Mouse (Mus musculus): ENCODE results near the gene Emc1. TPM values are rescaled to one million over a fixed set of nuclear protein-coding genes. Genes with fewer than 3 reads are reported as not detected.

The Emc1 gene
- total RNA-seq (2022): 10 to 100 TPM; 89.4 to 92.6 (median 91.1) TPM

DNA sequence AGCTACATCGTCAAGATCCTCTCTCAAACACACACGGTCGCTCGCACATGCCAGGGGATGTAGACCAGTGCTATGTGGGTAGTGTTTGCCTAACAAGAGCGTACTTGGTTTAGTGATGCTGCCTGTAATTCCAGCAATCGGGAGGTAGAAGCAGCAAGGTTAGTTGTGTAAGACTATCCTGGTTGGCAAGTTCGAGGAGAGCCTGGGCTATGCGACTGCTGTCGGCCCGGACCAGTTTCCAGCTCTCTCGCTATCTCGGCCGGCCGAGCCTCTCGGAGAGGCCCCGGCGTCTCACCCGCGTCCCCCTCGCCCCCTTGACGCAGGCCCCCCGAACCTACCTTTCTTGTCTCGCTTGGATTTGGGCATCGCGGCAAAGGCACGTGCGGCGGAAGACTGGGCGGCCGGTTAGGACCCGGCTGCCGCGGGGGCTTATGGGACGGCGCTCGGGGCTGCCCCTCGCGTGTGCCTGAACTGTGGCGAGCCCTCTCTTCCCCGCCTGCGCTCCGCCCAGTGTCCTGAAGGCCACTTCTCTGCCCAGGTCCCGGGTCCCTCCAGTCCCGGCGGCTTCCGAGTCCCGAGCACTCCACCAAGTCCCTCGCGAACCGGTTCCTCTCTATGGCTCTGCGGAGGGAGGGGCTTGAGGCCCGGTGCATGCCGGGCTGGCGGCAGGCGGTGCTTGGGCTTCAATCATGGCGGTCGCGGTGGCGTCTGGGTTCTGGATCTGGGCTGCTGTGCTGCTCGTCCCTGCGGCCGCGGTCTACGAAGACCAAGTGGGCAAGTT lies at the start of gene Emc1, which contains the start of the genes Mrto4 and Ubr4:
TSS of gene Emc1 (plus strand) at position 657 of the 781 bp plus-strand sequence.
TSS of gene Mrto4 (minus strand) at position 646 of the 781 bp plus-strand sequence.
TSS of gene Ubr4 (plus strand) at position 679 of the 781 bp plus-strand sequence.
- DNase-seq (ENCODE audit: low spot score in 2 of 2): peak; percentile 76 to 84

DNA sequence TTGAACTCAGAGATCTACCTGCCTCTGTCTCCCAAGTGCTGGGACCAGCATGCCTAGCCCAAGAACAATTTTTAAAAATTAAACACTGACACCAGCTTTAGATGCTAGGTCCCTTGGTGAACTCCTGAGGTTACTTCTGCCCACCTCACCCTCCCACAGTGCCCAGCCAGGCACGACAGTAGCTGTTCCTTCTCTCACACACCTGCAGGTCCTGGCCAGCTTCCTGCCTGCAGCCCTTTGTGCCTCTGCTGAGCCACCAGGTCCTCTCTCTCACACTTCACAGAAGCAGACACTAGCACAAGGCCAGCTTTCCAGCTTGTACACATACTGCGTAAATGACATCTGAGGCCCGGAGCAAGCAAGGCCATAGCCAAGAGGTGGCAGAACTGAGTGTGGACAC lies 46.9 kb upstream of the Emc1 start:
- no peak for DNase-seq (ENCODE audit: low spot score in 2 of 2)

DNA sequence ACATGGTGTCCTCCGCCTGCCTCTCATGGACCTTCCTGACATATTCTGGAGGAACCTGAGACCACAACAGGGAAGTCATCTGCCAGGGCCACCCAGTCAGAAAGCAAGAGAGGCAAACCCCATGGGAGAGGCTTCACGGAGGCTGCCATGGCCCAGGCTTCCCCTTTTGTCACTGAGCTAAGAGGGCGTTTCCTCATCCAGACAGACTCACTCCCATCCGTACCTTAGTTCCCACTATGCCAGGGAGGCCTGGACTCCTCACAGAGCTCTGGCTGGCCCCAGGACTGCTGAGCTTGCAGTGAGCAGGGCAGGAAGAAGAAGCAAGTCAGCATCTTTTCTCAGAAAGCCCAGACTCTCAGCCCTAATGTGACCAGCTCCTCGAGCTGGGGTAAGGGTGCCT lies 44.5 kb upstream of the Emc1 start:
- DNase-seq (ENCODE audit: low spot score in 2 of 2): no peak

DNA sequence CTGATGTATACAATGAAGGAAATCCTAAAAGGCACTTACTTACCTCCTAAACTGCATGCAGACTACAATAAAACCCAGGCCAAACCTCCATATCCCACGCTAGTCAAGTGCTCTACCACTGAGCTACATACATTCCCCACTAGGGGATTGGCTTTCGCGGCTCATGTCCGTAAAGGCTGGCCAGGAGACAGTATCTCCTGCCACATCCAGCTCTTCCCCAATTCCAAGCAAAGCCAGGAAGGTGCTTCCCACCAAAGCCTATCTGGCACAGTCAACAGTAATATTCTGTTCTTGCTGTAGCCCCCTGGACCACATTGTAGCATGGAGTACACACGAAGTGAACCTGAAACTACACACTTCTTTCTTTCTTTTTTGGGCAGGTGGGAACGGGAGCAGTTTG lies 42.7 kb upstream of the Emc1 start:
- no peak for DNase-seq (ENCODE audit: low spot score in 2 of 2)

DNA sequence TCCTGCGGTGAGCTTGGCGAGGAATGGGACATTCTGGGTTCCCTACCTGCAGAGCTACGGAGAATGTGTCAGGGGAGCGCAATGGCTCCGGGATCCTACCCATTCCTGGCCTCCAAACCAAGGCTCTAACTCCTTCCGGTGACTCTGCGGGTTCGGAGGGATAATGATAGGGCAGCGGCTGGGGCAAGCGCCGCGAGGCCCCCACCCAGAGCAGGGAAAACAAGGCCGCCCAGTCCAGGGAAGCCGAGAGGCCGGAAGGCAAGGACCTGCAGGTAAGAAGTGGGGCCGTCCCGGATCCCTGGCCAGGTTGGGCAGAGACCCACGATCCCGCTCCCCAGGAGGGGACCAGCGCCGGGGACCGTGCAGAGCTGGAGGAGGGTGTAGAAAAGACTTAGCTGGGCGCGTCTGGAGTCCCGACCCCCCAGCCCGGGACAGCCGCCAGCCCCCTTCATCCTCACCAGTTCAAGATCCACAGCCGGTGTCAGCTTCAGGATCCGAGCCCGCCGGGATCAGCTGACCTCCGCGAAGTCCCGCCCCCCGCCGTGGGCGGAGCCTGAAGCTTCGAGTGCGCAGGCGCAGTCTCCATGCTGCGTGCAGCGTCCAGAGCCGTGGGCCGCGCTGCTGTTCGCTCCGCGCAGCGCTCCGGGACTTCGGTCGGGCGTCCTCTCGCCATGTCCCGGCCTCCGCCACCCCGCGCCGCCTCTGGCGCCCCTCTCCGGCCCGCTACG lies 42.1 kb upstream of the Emc1 start, which contains the start of the genes Pqlc2 and Akr7a5:
TSS of gene Pqlc2 (minus strand) at position 538 of the 728 bp plus-strand sequence.
TSS of gene Akr7a5 (plus strand) at position 574 of the 728 bp plus-strand sequence.
- DNase-seq (ENCODE audit: low spot score in 2 of 2): peak; percentile 95 to 96

DNA sequence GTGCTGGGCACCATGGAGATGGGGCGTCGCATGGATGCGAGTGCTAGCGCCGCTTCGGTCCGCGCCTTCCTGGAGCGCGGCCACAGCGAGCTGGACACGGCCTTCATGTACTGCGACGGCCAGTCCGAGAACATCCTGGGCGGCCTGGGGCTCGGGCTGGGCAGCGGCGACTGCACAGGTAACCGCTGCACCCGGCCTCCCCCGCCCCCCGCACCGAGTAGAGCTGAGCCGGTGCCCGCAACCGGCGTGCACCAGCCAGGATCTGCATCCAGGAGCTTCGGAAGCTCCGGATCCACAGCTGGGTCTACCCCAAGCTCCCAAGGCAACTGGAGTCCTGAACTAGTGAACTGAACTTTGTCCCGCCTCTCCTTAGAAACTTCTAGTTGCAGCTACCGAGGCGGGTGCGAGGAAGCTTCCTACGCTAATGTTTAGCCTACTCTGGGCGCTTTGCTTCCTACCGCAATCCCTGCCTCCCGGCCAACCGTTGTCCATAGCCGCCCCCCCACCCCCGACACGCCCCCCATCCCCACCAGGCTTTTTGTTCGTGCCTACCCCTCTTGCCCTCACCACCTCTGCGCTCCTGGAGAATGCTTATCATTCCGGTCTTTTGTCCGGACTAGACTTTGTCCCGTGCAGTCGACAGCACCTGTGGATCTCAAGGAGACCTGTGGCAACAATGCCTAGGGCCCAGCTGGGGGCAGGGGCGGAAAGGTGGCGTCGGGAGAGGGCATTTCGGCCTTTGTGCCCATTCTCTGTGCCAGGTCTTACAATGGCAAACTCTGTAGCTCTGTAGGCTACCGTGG lies 41.3 kb upstream of the Emc1 start:
- DNase-seq (ENCODE audit: low spot score in 2 of 2): no peak

DNA sequence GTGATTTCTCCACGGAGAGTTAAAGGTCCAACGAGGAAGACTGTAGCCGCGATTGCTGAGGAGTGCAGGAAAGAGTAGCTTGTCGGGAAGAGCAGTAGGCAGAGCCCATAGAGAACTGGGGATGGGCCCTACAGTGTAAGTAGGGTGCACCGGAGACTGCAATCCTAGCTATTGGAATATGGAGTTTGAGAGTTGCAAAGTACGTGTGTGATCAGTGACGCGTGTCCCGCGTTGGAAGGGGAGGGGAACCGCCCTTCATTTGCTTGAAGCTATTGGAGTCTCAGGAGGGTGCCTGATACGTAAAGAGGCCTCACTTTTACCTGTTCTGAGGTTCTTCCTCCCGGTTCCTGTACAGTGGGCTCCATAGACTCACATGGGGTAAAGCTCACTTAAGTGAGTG lies 40.7 kb upstream of the Emc1 start:
- no peak for DNase-seq (ENCODE audit: low spot score in 2 of 2)

DNA sequence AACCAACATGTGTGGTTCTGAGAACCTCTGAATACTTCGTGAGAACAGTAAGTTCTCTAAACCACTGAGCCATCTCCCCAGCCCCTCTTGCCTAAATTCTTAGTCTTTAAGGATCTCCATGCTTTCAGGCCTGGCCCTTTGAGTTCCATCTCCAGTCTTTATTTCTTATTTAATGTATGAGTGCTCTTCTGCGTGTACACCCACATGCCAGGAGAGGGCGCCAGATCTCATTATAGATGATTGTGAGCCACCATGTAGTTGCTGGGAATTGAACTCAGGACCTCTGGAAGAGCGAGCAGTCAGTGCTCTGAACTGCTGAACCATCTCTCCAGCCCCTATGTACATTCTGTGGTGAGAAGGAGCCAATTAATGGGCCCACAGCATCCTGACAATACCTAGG lies 39.8 kb upstream of the Emc1 start:
- no peak for DNase-seq (ENCODE audit: low spot score in 2 of 2)

DNA sequence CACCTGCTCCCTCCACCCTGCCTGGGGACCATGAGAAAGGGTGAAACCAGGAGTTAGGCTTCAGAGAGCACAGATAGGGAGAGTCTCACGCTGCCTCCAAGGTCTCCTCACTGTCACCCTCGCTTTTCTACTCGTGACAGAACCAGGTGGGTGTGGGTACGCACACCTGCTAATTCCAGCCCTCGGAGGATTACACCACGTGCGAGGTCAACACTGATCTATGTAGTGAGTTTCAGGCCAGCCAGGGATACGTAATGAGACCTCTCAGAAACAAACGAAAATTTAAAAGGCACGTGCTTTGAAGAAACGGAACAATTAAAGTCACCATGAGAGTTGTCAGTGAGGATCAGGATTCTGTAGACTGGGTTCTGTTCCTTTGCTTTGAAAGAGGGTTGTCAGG lies 33.9 kb upstream of the Emc1 start:
- DNase-seq (ENCODE audit: low spot score in 2 of 2): no peak

DNA sequence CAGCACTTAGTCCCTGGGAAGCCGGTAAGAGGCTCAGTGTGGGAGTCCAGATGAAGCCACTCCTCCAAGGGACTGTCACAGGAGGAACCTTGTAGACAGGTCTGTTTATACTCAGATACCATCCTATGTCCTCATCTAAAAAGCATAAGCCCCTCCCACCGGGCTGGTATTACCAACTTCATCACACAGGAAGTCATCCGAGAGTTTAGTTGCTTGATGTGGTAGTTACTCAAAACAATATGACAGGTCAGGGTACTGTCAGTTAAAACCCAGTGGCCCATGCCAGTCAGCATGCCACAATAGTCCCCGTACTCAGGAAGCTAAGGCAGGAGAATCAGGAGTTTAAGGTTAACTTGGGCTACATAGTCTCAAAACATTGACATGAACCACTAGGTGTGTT lies 32.6 kb upstream of the Emc1 start:
- DNase-seq (ENCODE audit: low spot score in 2 of 2): no peak

DNA sequence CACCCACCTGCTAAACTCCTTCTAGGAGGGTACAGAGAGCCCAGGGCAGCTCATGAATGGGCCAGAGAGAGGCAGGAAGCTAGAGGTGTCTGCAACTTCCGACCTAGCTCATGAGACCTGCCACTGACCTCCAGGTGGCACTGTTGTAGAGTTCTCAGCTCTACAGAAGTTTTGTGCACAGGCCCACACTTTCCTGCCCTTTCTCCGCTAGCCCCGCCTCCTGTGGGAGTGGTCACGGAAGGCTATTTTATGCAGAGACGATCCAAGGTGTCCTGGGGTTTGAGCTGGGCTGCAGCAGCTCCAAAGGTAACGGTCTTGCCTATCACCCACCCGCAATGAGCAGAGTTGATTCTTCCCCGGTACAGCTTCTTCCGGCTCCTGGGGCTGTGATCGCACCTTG lies 21.8 kb upstream of the Emc1 start:
- no peak for DNase-seq (ENCODE audit: low spot score in 2 of 2)

DNA sequence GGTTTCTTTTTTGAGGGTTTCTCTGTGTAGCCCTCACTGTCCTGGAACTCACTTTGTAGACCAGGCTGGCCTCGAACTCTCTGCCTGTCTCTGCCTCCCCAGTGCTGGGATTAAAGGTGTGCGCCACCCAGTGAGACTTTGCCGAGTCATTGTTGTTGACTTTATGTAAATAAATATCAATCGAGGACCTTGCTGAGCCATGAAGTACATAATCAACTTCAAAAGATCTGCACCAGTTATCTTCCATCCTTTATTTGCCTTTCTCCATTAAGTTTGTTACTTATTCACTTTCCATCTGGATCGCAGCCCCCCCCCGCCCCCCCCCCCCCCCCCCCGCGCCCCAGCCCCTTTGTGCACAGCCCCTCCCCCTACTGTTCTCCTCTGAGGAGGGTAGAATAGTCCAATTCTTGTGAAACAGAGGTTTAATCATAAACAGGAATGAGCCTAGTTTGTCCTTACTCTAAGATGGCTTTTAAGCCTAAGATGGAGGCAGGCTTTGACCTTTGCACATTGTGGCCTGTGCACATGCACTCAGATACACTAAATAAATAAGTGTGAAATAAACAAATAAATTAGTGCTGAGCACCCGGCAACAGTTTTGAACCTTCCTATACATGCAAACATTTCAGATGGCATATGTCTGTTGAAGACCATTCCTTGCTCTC lies 17.6 kb upstream of the Emc1 start:
- DNase-seq (ENCODE audit: low spot score in 2 of 2): no peak

DNA sequence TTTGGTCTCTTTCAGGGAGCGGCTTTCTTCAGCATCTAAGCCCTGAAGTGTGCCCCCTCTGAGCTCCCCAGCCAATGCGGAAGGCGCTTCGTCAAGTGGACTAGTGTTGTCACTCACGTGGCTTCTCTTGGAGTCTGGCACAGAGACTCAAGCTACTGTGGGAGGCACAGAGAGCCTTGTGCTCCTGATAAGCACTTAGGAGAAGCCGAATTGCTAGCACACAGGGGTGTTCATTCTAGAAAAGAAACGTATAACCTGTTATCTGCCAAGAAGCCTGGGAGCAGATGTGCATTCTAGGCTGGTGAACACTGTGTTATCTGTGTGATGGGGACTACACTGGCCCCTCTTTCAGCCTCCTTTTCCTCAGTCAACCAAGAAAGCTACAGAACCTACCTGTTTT lies 16.9 kb upstream of the Emc1 start:
- no peak for DNase-seq (ENCODE audit: low spot score in 2 of 2)

DNA sequence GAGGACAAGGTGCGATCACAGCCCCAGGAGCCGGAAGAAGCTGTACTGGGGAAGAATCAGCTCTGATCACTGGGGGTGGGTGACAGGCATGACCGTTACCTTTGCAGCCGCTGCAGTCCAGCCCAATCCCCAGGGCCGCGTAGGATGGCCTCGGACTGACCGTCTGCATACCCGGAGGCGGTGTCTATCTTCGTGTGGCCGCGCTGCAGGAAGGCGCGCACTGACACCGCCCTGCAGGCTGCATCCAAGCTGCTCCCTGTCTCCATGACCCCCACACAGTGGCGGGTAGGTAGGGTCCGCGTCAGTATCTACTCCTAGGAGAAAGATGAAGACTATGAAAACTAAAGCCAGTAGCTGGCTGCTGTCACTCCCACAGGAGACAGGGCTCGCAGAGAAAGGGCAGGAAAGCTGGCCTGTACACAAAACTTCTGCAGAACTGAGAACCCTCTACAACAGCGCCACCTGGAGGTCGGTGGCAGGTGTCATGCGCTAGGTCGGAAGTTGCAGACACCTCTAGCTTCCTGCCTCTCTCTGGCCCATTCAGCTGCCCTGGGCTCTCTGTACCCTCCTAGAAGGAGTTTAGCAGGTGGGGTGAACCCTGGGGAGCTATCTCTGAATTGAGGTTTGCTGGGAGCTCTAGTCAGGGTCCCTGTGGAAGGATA lies 15.4 kb upstream of the Emc1 start:
- peak in 1 of 2 experiments; percentile 30 for DNase-seq (ENCODE audit: low spot score in 2 of 2)

DNA sequence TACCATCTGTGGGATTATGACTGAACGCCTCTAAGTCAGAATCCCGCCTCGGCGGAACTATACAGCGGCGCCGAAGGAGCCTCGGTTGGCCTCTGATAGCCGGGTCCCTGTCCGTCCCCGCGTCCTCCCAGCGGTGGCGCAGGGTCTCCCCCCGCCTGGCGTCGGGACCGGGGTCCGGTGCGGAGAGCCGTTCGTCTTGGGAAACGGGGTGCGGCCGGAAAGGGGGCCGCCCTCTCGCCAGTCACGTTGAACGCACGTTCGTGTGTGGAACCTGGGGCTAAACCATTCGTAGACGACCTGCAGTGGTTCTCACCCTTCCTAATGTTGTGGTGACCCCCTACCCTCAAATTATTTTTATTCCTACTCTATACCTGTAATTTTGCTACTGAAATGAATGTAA lies 14.2 kb upstream of the Emc1 start:
- no peak for DNase-seq (ENCODE audit: low spot score in 2 of 2)

DNA sequence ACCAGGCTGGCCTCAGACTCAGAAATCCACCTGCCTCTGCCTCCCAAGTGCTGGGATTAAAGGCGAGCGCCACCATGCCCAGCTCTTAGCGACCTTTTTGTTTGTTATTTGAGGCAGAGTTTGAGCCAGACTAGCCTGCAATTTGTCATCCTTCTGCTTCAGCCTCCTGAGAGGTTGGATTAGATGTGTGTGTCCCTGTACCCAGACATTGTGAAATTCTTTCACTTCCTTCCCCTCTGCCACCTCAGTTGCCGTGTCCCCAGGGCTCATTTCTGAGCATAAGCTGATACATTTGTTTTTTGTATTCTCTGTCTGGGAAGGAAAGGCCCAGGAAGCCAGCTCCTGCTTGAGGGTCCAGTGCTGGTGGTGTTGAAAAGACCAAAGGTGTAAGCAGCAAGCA lies 11.6 kb upstream of the Emc1 start:
- no peak for DNase-seq (ENCODE audit: low spot score in 2 of 2)

DNA sequence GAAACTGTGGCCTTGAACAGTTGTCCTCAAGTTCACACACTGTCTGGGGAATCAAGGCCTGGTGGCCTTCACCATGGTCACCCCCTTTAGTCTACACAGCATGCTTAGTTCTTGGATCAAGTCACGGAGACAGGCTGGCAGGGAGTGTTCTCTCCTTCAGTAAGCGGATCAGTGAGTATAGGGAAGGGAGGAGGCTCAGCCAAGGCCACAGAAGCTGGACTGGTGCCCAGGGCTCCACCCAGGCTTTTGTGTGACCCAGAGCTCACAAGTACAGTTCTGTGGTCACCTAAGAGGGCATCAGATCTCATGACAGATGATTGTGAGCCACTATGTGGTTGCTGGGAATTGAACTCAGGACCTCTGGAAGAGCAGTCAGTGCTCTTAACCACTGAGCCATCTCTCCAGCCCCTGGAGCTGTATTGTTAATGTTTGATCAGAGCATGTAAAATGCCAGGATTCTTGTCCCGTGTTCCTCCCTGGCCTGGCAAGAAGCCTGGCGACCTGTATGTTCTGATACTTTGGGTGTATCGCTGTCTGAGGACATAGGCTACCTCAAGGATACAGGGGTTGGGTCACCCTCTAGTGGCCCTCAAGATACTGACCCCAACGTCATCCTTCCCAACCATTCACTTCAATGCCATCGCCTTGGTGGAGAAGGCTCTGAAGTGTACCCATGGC lies 10.7 kb upstream of the Emc1 start:
- no peak for DNase-seq (ENCODE audit: low spot score in 2 of 2)

DNA sequence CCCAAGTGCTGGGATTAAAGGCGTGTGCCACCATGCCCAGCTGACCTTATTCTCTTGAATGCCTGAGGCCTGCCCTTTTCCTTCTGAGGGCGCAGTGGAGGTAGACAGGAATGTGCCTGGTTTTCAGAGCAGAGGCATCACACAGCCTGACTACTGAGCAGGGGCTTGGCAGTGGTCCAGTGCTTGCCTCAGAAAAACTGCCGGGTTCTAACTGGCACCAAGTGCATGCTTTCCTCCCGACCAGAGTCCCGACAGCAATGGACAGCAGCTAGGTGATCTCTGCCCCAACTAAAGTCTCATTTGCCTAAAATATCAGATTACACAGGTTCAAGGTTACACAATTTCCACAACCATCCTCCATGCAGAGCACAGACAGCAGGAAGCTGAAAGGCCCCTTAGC lies 8.7 kb upstream of the Emc1 start:
- no peak for DNase-seq (ENCODE audit: low spot score in 2 of 2)

DNA sequence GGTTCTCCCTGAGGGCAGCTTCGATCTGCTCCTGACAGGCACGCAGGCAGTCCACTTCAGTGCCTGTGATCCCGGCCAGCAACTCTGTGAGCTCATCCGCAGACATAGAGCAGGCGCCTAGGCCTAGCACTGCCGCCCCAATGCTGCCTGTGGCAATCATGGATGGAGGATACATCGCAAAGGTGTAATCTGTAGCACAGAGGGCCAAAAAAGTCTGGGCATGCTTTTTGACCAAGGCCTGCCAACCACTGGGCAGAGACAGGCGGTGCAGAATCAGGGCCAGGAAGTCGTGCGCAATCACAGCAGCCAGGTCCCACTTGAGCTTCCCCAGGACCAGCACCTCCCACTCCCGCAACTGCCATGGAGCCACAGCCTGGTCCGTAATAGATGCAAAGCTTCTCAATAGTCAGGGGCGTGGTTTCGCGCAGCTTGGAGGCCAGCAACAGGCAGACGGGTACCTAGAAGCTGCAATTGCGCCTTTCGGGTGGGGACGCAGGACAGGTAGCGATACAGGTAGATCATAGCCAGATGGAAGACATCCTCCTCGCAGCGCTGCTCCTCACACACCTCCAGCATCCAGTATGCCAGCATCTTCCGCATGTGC lies 6.9 kb upstream of the Emc1 start:
- no peak for DNase-seq (ENCODE audit: low spot score in 2 of 2)

DNA sequence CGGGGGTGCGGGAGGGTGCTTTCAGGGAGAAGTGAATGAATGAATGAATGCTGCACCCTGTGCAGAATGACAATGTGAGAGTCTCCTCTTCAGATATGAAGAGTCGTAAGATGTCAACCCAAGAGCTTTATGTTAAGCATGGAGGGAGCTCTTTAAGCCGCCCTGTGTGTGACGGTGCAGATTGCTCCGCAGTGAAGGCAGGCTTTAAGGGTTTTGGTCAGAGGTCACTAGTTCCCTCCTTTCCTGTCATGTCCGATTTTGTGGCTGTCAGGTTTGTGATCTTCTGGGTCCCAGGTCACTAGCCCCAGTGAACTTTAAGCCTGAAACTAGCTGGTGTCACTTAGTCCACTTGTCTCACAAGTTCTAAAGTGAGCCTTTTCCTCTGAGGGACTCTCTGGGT lies 445 bp downstream of the Emc1 start:
- DNase-seq (ENCODE audit: low spot score in 2 of 2): no peak

Data from left cerebral cortex, adult 8-10 months (tissue).